Mouse (Mus musculus) embryonic facial prominence, embryonic 14.5 days (tissue): ENCODE measurements at regions not wholly inside any gene's neighbourhood (a gene's known extent, or its start where the extent isn't known, plus 50 kb on each side); places are given as distances from the start of the nearest gene placed in this dataset.

Experiments
- ATAC-seq: fragments of 200-750 bp; cut with Nextera tagmentation; 2 replicates; pipeline ENCODE4 v1.8.0; 2017; ENCODE audit warnings: low read depth, moderate number of reproducible peaks, moderate TSS enrichment
- DNase-seq: peaks from one replicate; pipeline ENCODE4 v3.0.0-alpha.2; 2015; ENCODE audit warnings: low spot score
- H3K27ac ChIP-seq: fragments of 300-500 bp; sonication (generic); replicated peaks from 2 replicates; pipeline ENCODE4 v1.5.1; 2014; ENCODE audit warnings: low read depth, mild to moderate bottlenecking, low read length, moderate library complexity
- H3K27me3 ChIP-seq: fragments of 300-500 bp; sonication (generic); replicated peaks from 2 replicates; pipeline ENCODE4 v1.6.1; 2014; ENCODE audit warnings: low read length; ENCODE audit not compliant: control insufficient read depth, insufficient read depth
- H3K36me3 ChIP-seq: fragments of 300-500 bp; sonication (generic); 2 replicates; pipeline ENCODE4 v1.6.1; 2014; ENCODE audit warnings: low read length, mixed read lengths; ENCODE audit not compliant: control insufficient read depth, insufficient read depth
- H3K4me1 ChIP-seq: fragments of 300-500 bp; sonication (generic); 2 replicates; pipeline ENCODE4 v1.6.1; 2014; ENCODE audit warnings: antibody characterized with exemption, low read length; ENCODE audit not compliant: control insufficient read depth, insufficient read depth
- H3K4me2 ChIP-seq: fragments of 300-500 bp; sonication (generic); 2 replicates; pipeline ENCODE4 v1.6.1; 2014; ENCODE audit warnings: low read depth, mild to moderate bottlenecking, low read length, moderate library complexity, mixed read lengths
- H3K4me3 ChIP-seq: fragments of 300-500 bp; sonication (generic); 2 replicates; pipeline ENCODE4 v1.5.1; 2014; ENCODE audit warnings: low read depth, mild to moderate bottlenecking, low read length
- H3K9ac ChIP-seq: fragments of 300-500 bp; sonication (generic); 2 replicates; pipeline ENCODE4 v1.6.1; 2014; ENCODE audit warnings: low read depth, mild to moderate bottlenecking, low read length, moderate library complexity, mixed read lengths
- H3K9me3 ChIP-seq: fragments of 300-500 bp; sonication (generic); 2 replicates; pipeline ENCODE4 v1.6.1; 2016; ENCODE audit warnings: low read length; ENCODE audit not compliant: control insufficient read depth
- WGBS: fragments of 180-500 bp; shearing (Covaris S2); extraction: QIAGEN DNeasy Blood & Tissue Kit; methylation state at CpG from one replicate; pipeline ENCODE4 v1.1.7; 2014; 5-methylcytosine and 5-hydroxymethylcytosine counted together

DNA sequence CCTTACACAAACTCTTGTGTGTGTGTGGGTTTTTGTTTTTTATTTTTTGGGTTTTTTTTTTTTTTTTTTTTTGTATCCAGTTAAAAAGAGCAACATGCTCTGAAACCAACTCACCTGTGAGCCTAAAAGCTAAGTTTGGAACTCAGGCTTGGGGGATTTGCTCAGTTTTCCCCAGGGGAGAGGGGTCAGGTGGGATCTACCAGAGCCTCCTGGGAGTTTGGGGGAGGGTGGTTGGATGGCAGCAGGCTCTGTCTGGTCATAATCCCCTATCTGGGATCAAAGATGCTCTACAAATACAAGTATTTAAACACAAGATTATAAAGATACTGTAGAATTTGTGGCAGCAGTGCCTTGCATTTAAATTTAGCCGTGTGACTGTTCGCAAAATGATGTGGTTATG, 222.6 kb downstream of the Tmem182 start:
- H3K27ac ChIP-seq: no peak overlapping the region
- no peak overlapping the region for H3K4me3 ChIP-seq
- ATAC-seq (no peak), DNase-seq (no peak)
- no peak overlapping the region for H3K9ac ChIP-seq
- H3K9me3 ChIP-seq: no peaks in the 10 kb centered on the region
- 81% methylated on average over 2 of the region's 2 CpGs for WGBS
- H3K4me2 ChIP-seq: no peak overlapping the region
- no peaks in the 10 kb centered on the region for H3K36me3 ChIP-seq
- no peaks in the 10 kb centered on the region for H3K27me3 ChIP-seq
- H3K4me1 ChIP-seq: no peaks in the 10 kb centered on the region

- WGBS: 33% methylated on average over 22 of the region's 22 CpGs
- DNase-seq (peak; percentile 64), ATAC-seq (no peak)
- Histone ChIP-seq H3K9me3 (no peaks in the 10 kb centered on the region), H3K36me3 (no peaks in the 10 kb centered on the region), H3K27me3 (no peaks in the 10 kb centered on the region), H3K9ac (no peak overlapping the region), H3K4me3 (peak overlapping the region; percentile 12; the same call in 1 of the 2 replicates), H3K4me2 (peak overlapping the region; percentile 48), H3K27ac (no peak overlapping the region; the same call in 1 of the 2 replicates), H3K4me1 (peaks cover 10% of the 10 kb centered on the region)
These were observed 229.9 kb downstream of the Tmem182 start for GRCm38 (mm10) chr1:41035085-41035880.

- WGBS: 53% methylated on average over 12 of the region's 12 CpGs
- H3K27ac ChIP-seq: 0 out of 2 replicates have a peak overlapping the region, but pooled peaks have one; percentile 4
- 0 out of 2 replicates have a peak overlapping the region, but pooled peaks have one; percentile 9 for H3K9ac ChIP-seq
These were observed 231.5 kb downstream of the Tmem182 start for GRCm38 (mm10) chr1:41036940-41037339.

GRCm38 (mm10) chr1:41054426-41054955, 249.1 kb downstream of the Tmem182 start:
- no peak overlapping the region for H3K4me2 ChIP-seq
- H3K9me3 ChIP-seq: no peaks in the 10 kb centered on the region
- no peak overlapping the region for H3K4me3 ChIP-seq
- WGBS: 77% methylated on average over 5 of the region's 5 CpGs
- no peaks in the 10 kb centered on the region for H3K36me3 ChIP-seq
- H3K27ac ChIP-seq: no peak overlapping the region
- ATAC-seq (no peak), DNase-seq (no peak)
- H3K27me3 ChIP-seq: no peaks in the 10 kb centered on the region
- peaks cover 6% of the 10 kb centered on the region for H3K4me1 ChIP-seq
- H3K9ac ChIP-seq: no peak overlapping the region

More at GRCm38 (mm10) chr1:41036940-41037339, 231.5 kb downstream of the Tmem182 start:
- peak; percentile 54 for DNase-seq
- H3K4me1 ChIP-seq: peaks cover 10% of the 10 kb centered on the region
- no peaks in the 10 kb centered on the region for H3K27me3 ChIP-seq
- H3K36me3 ChIP-seq: no peaks in the 10 kb centered on the region
- ATAC-seq: no peak
- H3K4me2 ChIP-seq: peak overlapping the region; percentile 22
- H3K9me3 ChIP-seq: no peaks in the 10 kb centered on the region
- H3K4me3 ChIP-seq: no peak overlapping the region

DNA sequence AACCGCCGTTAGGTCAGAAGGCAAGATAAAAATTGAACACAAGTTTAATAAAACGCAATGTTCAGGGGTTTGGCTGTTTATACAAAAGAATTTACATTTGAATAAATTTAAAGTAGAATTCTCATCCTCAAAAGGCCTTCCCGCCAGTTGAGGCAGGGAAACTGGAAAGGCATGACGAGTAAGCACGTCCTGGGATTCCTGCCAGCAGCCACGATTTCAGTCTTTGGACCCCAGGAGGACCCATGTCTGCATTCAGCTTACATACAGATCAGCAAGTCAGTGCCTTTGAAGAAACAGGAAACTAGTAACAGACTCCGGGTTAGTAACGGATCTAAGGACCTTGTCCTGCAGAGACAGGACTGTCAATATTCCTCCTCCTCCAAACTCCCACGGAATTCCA, 250.4 kb downstream of the Tmem182 start:
- H3K27ac ChIP-seq: peak overlapping the region; percentile 58
- no peak overlapping the region for H3K9ac ChIP-seq
- no peaks in the 10 kb centered on the region for H3K9me3 ChIP-seq
- 46% methylated on average over 10 of the region's 10 CpGs for WGBS
- peak overlapping the region; percentile 13 for H3K4me2 ChIP-seq
- H3K36me3 ChIP-seq: no peaks in the 10 kb centered on the region
- no peak overlapping the region for H3K4me3 ChIP-seq
- H3K27me3 ChIP-seq: no peaks in the 10 kb centered on the region
- H3K4me1 ChIP-seq: peaks cover 6% of the 10 kb centered on the region
- no peak for ATAC-seq
- peak; percentile 83 for DNase-seq

DNA sequence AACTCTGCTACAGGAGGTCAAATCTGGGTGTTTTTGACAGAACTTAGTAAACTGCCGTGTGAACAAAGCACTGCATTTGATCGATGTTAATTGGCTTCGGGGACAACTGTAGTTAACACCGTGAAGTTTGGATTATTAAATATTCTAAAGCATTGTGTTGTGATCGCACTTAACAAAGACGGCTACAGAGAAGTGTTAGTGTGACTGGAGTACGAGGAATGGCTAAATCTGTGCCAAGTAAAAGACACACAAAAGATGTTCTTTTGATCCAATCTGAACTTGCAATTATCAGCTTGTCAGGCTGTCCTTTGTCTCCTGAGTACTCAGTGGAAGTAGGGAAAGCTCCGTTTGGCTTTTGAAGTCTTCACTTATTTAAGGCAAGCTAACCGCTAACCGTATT, 259.7 kb downstream of the Tmem182 start:
- DNase-seq (no peak), ATAC-seq (no peak)
- 0 out of 2 replicates have a peak, but pooled peaks cover 3% of the 10 kb centered on the region for H3K4me1 ChIP-seq
- H3K36me3 ChIP-seq: no peaks in the 10 kb centered on the region
- H3K9me3 ChIP-seq: no peaks in the 10 kb centered on the region
- H3K27ac ChIP-seq: no peak overlapping the region
- no peaks in the 10 kb centered on the region for H3K27me3 ChIP-seq
- H3K4me2 ChIP-seq: no peak overlapping the region
- H3K4me3 ChIP-seq: no peak overlapping the region
- H3K9ac ChIP-seq: no peak overlapping the region
- WGBS: 87% methylated on average over 10 of the region's 10 CpGs

GRCm38 (mm10) chr1:41104869-41105268, 299.5 kb downstream of the Tmem182 start:
- ATAC-seq: no peak
- no peak for DNase-seq
- Histone ChIP-seq H3K4me1 (no peaks in the 10 kb centered on the region), H3K27ac (no peak overlapping the region), H3K4me2 (no peak overlapping the region), H3K36me3 (no peaks in the 10 kb centered on the region), H3K27me3 (no peaks in the 10 kb centered on the region), H3K9me3 (no peaks in the 10 kb centered on the region), H3K4me3 (no peak overlapping the region), H3K9ac (no peak overlapping the region)
- 83% methylated on average over 5 of the region's 5 CpGs for WGBS

- Histone ChIP-seq H3K27ac (no peak overlapping the region), H3K36me3 (no peaks in the 10 kb centered on the region), H3K4me2 (no peak overlapping the region), H3K9ac (no peak overlapping the region), H3K9me3 (no peaks in the 10 kb centered on the region), H3K27me3 (no peaks in the 10 kb centered on the region), H3K4me1 (no peaks in the 10 kb centered on the region), H3K4me3 (no peak overlapping the region)
- DNase-seq (no peak), ATAC-seq (no peak)
- 58% methylated on average over 5 of the region's 5 CpGs for WGBS
These were observed 316.3 kb downstream of the Tmem182 start for GRCm38 (mm10) chr1:41121636-41122175.
